Mouse (Mus musculus) heart, embryonic 16.5 days (tissue): ENCODE measurements around the gene Bckdha. TPM values are rescaled to one million over a fixed set of nuclear protein-coding genes. Genes with fewer than 3 reads are reported as not detected.
A peak's percentile ranks its signal among the peaks of the same experiment; 100 is the strongest.

Experiments
- ATAC-seq: fragments of 200-750 bp; cut with Nextera tagmentation; replicated peaks from 2 replicates; pipeline ENCODE4 v1.8.0; 2017; ENCODE audit warnings: moderate number of reproducible peaks; ENCODE audit not compliant: insufficient read depth, low FRiP score; ENCODE audit errors: extremely low read depth
- H3K27ac ChIP-seq: fragments of 300-500 bp; sonication (generic); 2 replicates; pipeline ENCODE4 v1.5.1; 2014; ENCODE audit warnings: mild to moderate bottlenecking, low read length, control low read depth, moderate library complexity
- H3K27me3 ChIP-seq: fragments of 300-500 bp; sonication (generic); 2 replicates; pipeline ENCODE4 v1.6.1; 2014; ENCODE audit warnings: low read length, mixed read lengths; ENCODE audit not compliant: control insufficient read depth, insufficient read depth
- H3K36me3 ChIP-seq: fragments of 300-500 bp; sonication (generic); 2 replicates; pipeline ENCODE4 v1.6.1; 2014; ENCODE audit not compliant: control insufficient read depth, insufficient read depth
- H3K4me1 ChIP-seq: fragments of 300-500 bp; sonication (generic); 2 replicates; pipeline ENCODE4 v1.6.1; 2014; ENCODE audit warnings: low read length, mixed read lengths; ENCODE audit not compliant: control insufficient read depth, insufficient read depth
- H3K4me2 ChIP-seq: fragments of 300-500 bp; sonication (generic); 2 replicates; pipeline ENCODE4 v1.6.1; 2014; ENCODE audit warnings: low read depth, mild to moderate bottlenecking, control low read depth, low read length
- H3K4me3 ChIP-seq: fragments of 300-500 bp; sonication (generic); 2 replicates; pipeline ENCODE4 v1.5.1; 2014; ENCODE audit warnings: mild to moderate bottlenecking, control low read depth, low read length
- H3K9ac ChIP-seq: fragments of 300-500 bp; sonication (generic); 2 replicates; pipeline ENCODE4 v1.6.1; 2014; ENCODE audit warnings: low read length, control low read depth
- H3K9me3 ChIP-seq: fragments of 300-500 bp; sonication (generic); replicated peaks from 2 replicates; pipeline ENCODE4 v1.6.1; 2016; ENCODE audit warnings: low read length; ENCODE audit not compliant: control insufficient read depth
- WGBS: fragments of 180-500 bp; shearing (Covaris S2); extraction: QIAGEN DNeasy Blood & Tissue Kit; methylation state at CpG from one replicate; pipeline ENCODE4 v1.1.7; 2014; 5-methylcytosine and 5-hydroxymethylcytosine counted together
- polyA plus RNA-seq: library from polyadenylated mRNA; unstranded; fragments of >200 nt; fragmentation: Nextera tagmentation; extraction: Ambion mirVana; gene quantifications from 2 replicates; pipeline ENCODE4 v1.2.1, GENCODE M21; 2015

Bckdha gene
- polyA plus RNA-seq, 1 experiment from 2014 or later = 74.4 TPM

DNA sequence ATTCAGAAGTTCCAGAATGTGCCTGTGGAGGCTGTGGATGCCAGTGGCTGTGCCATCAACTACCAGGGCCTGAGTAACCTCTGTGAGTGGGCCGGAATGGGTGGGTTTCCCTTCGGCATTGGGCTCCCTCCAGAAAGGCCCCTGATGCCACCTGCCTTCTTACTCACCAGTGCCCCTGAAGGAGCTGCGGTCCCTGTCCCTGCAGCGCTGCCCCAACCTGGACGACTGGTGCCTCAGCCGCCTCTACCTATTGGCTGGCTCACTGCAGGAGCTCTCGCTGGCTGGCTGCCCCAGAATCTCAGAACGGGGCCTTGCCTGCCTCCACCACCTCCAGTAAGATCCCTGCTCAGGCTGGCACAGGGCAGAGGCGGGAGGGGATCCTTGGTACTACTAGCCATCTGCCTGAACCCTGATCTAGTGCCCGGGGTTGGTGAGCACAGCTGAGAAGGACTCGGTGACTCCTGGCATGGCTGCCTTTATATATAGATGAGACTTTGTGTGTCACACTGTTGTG, 34.9 kb downstream of the Bckdha start:
- Histone ChIP-seq H3K9ac (no peak overlapping the region), H3K27me3 (no peaks in the 10 kb centered on the region), H3K4me2 (no peak overlapping the region), H3K4me3 (no peak overlapping the region), H3K36me3 (peaks cover 25% of the 10 kb centered on the region), H3K9me3 (no peaks in the 10 kb centered on the region), H3K4me1 (peaks cover 30% of the 10 kb centered on the region), H3K27ac (no peak overlapping the region)
- ATAC-seq = no peak
- WGBS = 85% methylated on average over 11 of the region's 11 CpGs

GRCm38 (mm10) chr7:25620751-25621150, 38.0 kb downstream of the Bckdha start:
- no peak overlapping the region for H3K4me3 ChIP-seq
- H3K27me3 ChIP-seq = no peaks in the 10 kb centered on the region
- WGBS = 88% methylated on average over 11 of the region's 11 CpGs
- no peak overlapping the region for H3K4me2 ChIP-seq
- no peak for ATAC-seq
- H3K27ac ChIP-seq = no peak overlapping the region
- H3K36me3 ChIP-seq = peaks cover 25% of the 10 kb centered on the region
- no peaks in the 10 kb centered on the region for H3K9me3 ChIP-seq
- H3K4me1 ChIP-seq = peaks cover 13% of the 10 kb centered on the region
- no peak overlapping the region for H3K9ac ChIP-seq

DNA sequence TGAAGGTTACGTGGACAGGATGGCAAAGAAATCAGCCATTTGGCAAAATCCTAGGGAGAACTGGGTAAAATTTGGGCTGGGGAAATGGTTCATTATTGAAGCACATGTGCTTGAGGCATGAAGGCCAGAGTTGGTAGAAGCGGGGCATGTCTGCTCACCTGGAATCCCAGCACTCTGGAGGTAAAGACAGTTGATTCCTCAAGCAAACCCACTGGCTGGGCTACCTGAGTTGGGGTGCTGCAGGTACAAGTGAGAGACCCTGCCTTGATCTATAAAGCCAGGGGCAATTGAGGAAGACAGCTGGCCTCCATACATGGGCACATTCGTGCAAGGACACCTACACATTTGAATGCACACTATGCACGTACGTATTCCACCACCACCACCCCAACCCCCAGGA, 38.7 kb downstream of the Bckdha start:
- Histone ChIP-seq H3K4me1 (peaks cover 10% of the 10 kb centered on the region; the same call in 1 of the 2 replicates), H3K9ac (no peak overlapping the region), H3K4me3 (peak overlapping the region; percentile 71), H3K27ac (no peak overlapping the region), H3K4me2 (peak overlapping the region; percentile 79), H3K9me3 (no peaks in the 10 kb centered on the region), H3K36me3 (peaks cover 24% of the 10 kb centered on the region), H3K27me3 (no peaks in the 10 kb centered on the region)
- WGBS = 93% methylated on average over 5 of the region's 5 CpGs
- no peak for ATAC-seq

DNA sequence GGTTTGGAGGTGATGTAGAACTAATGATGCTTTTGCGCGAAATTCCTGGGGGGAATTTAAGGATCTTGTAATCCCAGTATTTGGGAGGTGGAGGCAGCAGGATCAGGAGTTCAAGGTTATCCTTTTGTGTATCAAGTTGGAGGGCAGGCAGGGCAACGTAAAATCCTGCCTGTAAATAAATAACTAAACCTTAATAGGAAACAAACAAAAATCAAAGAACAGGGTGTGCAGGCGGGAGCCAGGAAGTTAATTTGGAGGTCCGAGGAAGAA, 39.1 kb downstream of the Bckdha start:
- no peaks in the 10 kb centered on the region for H3K9me3 ChIP-seq
- WGBS = 19% methylated on average over 5 of the region's 5 CpGs
- H3K9ac ChIP-seq = peak overlapping the region; percentile 74
- H3K27ac ChIP-seq = peak overlapping the region; percentile 76
- peak overlapping the region; percentile 79 for H3K4me2 ChIP-seq
- peaks cover 19% of the 10 kb centered on the region for H3K36me3 ChIP-seq
- peak overlapping the region; percentile 71 for H3K4me3 ChIP-seq
- H3K4me1 ChIP-seq = peaks cover 10% of the 10 kb centered on the region; the same call in 1 of the 2 replicates
- no peak for ATAC-seq
- H3K27me3 ChIP-seq = no peaks in the 10 kb centered on the region

DNA sequence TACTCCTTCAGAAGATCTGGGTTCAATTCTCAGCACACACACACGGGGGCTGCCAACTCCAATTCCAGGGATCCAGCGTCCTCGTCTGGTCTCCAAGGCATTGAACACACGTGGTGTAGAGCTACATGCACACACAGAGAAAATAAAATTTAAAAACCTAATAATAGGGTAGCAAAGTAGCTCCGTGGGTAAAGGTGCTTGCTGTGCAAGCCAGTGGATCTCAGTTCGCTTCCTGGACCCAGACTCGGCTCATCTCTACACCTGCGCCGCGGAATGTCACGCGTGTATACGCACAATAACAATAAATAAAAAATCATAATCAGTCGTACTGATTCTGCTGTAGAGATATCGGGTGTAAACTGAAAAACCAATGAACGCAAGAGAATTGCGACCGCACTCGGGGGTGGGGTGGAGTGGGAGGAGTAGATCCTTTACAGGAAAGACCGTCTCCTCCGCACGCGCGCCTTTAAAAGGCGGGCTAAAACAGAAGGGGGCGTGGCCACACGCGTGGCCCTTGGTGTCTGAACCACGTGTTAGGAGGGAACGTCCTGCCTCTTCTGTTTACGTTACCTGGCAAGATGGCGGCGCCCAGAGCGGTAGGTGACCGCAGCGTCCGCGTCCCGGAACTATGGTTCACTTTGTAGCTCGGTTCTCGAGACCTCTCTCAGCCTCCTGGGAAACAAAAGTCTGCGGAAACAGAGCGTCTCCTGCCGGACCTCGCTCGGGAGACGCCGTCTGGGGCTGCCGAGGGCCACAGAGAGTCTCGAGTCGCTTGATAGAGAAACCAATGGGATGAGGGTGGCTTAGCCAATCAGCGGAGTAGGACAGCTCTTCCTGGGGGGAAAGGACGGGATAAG, 39.7 kb downstream of the Bckdha start, which contains the start of gene Dmac2:
Dmac2 (plus strand) TSS at position 550 of the 857 bp plus-strand sequence.
- Histone ChIP-seq H3K27ac (peak within 1 kb of the TSS; percentile 76), H3K4me1 (peaks cover 10% of the 10 kb centered on the region; the same call in 1 of the 2 replicates), H3K36me3 (peaks cover 19% of the 10 kb centered on the region), H3K4me3 (peak within 1 kb of the TSS; percentile 71), H3K4me2 (peak within 1 kb of the TSS; percentile 79), H3K9ac (peak within 1 kb of the TSS; percentile 74), H3K9me3 (no peaks in the 10 kb centered on the region), H3K27me3 (no peaks in the 10 kb centered on the region)
- ATAC-seq = peak; percentile 93
- under 1% methylated on average over 53 of the region's 53 CpGs for WGBS

DNA sequence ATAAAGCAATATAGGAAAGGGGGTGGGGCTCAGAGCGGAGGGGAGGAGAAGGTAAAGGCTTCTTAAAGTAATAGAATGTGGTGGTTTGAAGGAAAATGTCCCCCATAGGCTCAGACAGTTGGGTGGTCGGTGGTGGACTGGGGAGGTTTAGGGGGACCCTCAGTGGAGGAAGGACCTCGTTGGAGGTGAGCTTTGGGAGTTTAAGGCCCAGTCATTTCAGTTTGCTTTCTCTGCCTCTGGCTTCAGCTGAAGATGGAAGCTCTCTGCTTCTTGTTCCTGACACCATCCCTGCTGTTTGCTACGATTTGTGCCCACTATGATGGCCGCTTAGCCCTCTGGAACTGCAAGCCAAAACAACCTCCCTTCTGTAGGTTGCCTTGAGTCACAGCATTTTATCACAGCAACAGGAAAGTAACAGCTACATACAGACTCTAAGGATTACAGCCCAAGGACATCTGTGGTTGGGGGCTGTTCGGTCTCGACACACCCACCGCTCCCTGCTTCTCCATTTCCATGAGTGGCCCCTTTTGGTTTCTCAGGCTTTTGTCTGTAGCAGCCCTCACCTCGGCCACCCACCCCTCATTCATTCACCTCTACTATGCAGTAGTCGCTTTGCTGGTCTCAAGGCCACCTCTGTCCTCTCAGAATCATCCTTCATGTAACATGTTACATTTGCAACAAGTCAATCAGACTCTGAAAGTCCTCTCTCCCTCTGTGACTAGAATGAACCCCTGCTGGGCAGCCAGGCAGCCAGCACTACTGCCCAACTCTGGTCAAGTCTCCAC, 41.2 kb downstream of the Bckdha start:
- H3K4me2 ChIP-seq = no peak overlapping the region
- WGBS = 83% methylated on average over 10 of the region's 10 CpGs
- no peaks in the 10 kb centered on the region for H3K27me3 ChIP-seq
- no peaks in the 10 kb centered on the region for H3K9me3 ChIP-seq
- H3K4me1 ChIP-seq = peaks cover 10% of the 10 kb centered on the region; the same call in 1 of the 2 replicates
- H3K36me3 ChIP-seq = peaks cover 15% of the 10 kb centered on the region; the same call in 1 of the 2 replicates
- H3K4me3 ChIP-seq = no peak overlapping the region
- H3K27ac ChIP-seq = no peak overlapping the region
- no peak for ATAC-seq
- H3K9ac ChIP-seq = no peak overlapping the region

DNA sequence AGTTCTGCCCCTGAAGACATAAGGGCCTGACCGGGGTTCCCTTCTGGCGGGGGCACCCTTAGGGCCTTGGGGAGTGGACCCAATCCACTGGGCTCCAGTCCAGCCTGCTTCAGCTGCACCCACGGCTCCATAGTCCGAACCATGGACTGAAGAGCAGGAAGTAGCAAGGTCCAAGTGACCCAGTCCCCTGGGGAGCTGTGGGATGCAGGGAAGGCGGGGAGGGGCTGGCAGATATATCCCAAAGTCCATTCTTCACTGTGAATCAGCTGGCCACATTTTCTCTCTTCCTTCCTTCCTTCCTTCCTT, 43.1 kb downstream of the Bckdha start, which contains the start of gene Erich4:
Erich4 (minus strand) TSS at position 187 of the 306 bp plus-strand sequence.
- ATAC-seq = no peak
- Histone ChIP-seq H3K9me3 (no peaks in the 10 kb centered on the region), H3K4me2 (no peak within 1 kb of the TSS), H3K27ac (no peak within 1 kb of the TSS), H3K4me3 (no peak within 1 kb of the TSS), H3K27me3 (no peaks in the 10 kb centered on the region), H3K4me1 (peaks cover 10% of the 10 kb centered on the region; the same call in 1 of the 2 replicates), H3K9ac (no peak within 1 kb of the TSS), H3K36me3 (no peaks in the 10 kb centered on the region)
- 70% methylated on average over 5 of the region's 5 CpGs for WGBS

DNA sequence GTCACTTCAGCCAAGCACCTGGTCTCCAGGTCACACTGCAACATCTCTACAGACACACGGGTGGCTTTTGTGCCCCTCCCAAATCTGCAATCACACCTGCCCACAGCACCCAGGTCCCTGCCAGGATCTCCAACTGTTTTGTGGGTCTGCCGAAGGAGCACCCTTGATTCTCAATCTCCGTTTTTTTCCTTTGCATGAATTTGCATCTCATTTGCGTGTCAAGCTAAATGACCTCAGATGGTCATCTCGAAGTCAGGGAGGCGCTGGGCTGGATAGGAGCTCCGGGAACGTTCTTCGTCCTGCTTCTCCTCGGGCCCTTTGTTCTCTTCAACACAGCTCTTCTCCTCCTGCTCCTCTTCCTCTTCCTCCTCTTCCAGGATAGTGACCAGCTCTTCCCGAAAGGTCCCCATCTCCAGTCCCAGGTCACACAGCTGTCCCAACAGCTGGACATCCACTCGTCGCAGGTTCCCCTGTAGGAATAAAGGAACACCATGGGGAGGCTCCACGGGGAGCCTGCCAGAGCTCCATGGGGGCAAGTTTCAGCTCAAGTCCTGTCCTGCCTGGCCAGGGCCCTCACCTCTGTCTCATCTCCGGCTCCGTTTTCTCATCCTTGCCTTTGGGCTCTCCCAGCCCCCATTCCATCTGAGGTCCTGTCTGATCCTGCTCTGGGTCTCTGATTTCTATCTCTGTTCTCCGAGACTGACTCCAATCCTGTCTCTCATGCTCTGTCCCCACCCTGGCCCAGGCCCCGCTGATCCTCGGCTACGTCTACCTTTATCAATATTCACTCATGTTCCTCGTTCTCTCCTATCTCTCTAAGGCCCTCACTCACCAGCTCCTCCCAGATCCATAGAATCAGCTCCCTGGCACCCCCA, 43.7 kb downstream of the Bckdha start:
- WGBS = 57% methylated on average over 21 of the region's 21 CpGs
- ATAC-seq = no peak

More for the DNA sequence above, 43.7 kb downstream of the Bckdha start:
- Histone ChIP-seq H3K9me3 (no peaks in the 10 kb centered on the region), H3K27ac (no peak overlapping the region), H3K27me3 (peaks cover 2% of the 10 kb centered on the region; the same call in 1 of the 2 replicates), H3K4me3 (no peak overlapping the region), H3K4me1 (peaks cover 8% of the 10 kb centered on the region; the same call in 1 of the 2 replicates), H3K9ac (no peak overlapping the region), H3K36me3 (no peaks in the 10 kb centered on the region), H3K4me2 (no peak overlapping the region)
